Mouse (Mus musculus): ENCODE data around the gene Npepps. TPM values are rescaled to one million over a fixed set of nuclear protein-coding genes. Genes with fewer than 3 reads are reported as not detected.
A peak's percentile ranks its signal among the peaks of the same experiment; 100 is the strongest.

Npepps gene
- polyA plus RNA-seq, 1 experiment, result 102 TPM

GRCm38 (mm10) chr11:97246510-97247159 is 33.8 kb downstream of the Npepps start:
- no peak for TF ChIP-seq POLR2A (IDR thresholded peaks at IDR 0.05; ENCODE audit: borderline replicate concordance, low read depth, low read length)
- TF ChIP-seq CTCF (IDR thresholded peaks at IDR 0.05; ENCODE audit: low read depth, low read length), result no peak
- H3K4me3 ChIP-seq (ENCODE audit: insufficient read depth, low read length), result no peak overlapping the region
- peaks cover 9% of the 10 kb centered on the region for H3K4me1 ChIP-seq (ENCODE audit: control insufficient read depth, insufficient read depth, low read length)
- no peak overlapping the region for H3K27ac ChIP-seq (ENCODE audit: insufficient read depth, low read depth, low read length)

- TF ChIP-seq POLR2A (IDR thresholded peaks at IDR 0.05; ENCODE audit: borderline replicate concordance, low read depth, low read length) (no peak), CTCF (IDR thresholded peaks at IDR 0.05; ENCODE audit: low read depth, low read length) (no peak)
- peaks cover 9% of the 10 kb centered on the region for H3K4me1 ChIP-seq (ENCODE audit: control insufficient read depth, insufficient read depth, low read length)
- no peak overlapping the region for H3K4me3 ChIP-seq (ENCODE audit: insufficient read depth, low read length)
- no peak overlapping the region for H3K27ac ChIP-seq (ENCODE audit: insufficient read depth, low read depth, low read length)
These were observed 39.1 kb downstream of the Npepps start for GRCm38 (mm10) chr11:97241321-97241720.

GRCm38 (mm10) chr11:97237976-97238375 is 42.5 kb downstream of the Npepps start:
- Histone ChIP-seq H3K4me1 (ENCODE audit: control insufficient read depth, insufficient read depth, low read length) (peaks cover 4% of the 10 kb centered on the region; the same call in 1 of the 2 replicates), H3K27ac (ENCODE audit: insufficient read depth, low read depth, low read length) (no peak overlapping the region), H3K4me3 (ENCODE audit: insufficient read depth, low read length) (no peak overlapping the region)
- TF ChIP-seq POLR2A (IDR thresholded peaks at IDR 0.05; ENCODE audit: borderline replicate concordance, low read depth, low read length), result no peak

GRCm38 (mm10) chr11:97232436-97232835 is 48.0 kb downstream of the Npepps start:
- H3K4me1 ChIP-seq (ENCODE audit: control insufficient read depth, insufficient read depth, low read length), result peaks cover 13% of the 10 kb centered on the region
- no peak overlapping the region for H3K27ac ChIP-seq (ENCODE audit: insufficient read depth, low read depth, low read length)
- H3K4me3 ChIP-seq (ENCODE audit: insufficient read depth, low read length), result no peak overlapping the region
- TF ChIP-seq POLR2A (IDR thresholded peaks at IDR 0.05; ENCODE audit: borderline replicate concordance, low read depth, low read length) (no peak), CTCF (IDR thresholded peaks at IDR 0.05; ENCODE audit: low read depth, low read length) (no peak)

- H3K27ac ChIP-seq (ENCODE audit: insufficient read depth, low read depth, low read length), result peak overlapping the region; percentile 61
- H3K4me3 ChIP-seq (ENCODE audit: insufficient read depth, low read length), result no peak overlapping the region
- no peak for TF ChIP-seq POLR2A (IDR thresholded peaks at IDR 0.05; ENCODE audit: borderline replicate concordance, low read depth, low read length)
- TF ChIP-seq CTCF (IDR thresholded peaks at IDR 0.05; ENCODE audit: low read depth, low read length), result no peak
- peaks cover 13% of the 10 kb centered on the region for H3K4me1 ChIP-seq (ENCODE audit: control insufficient read depth, insufficient read depth, low read length)
These were observed 51.0 kb downstream of the Npepps start for GRCm38 (mm10) chr11:97229396-97229795.

GRCm38 (mm10) chr11:97228985-97229384 is 51.5 kb downstream of the Npepps start:
- no peak overlapping the region for H3K4me3 ChIP-seq (ENCODE audit: insufficient read depth, low read length)
- TF ChIP-seq CTCF (IDR thresholded peaks at IDR 0.05; ENCODE audit: low read depth, low read length) (no peak), POLR2A (IDR thresholded peaks at IDR 0.05; ENCODE audit: borderline replicate concordance, low read depth, low read length) (no peak)

GRCm38 (mm10) chr11:97226131-97226530 is 54.3 kb downstream of the Npepps start:
- Histone ChIP-seq H3K4me3 (ENCODE audit: insufficient read depth, low read length) (no peak overlapping the region), H3K4me1 (ENCODE audit: control insufficient read depth, insufficient read depth, low read length) (peaks cover 16% of the 10 kb centered on the region), H3K27ac (ENCODE audit: insufficient read depth, low read depth, low read length) (no peak overlapping the region)
- TF ChIP-seq CTCF (IDR thresholded peaks at IDR 0.05; ENCODE audit: low read depth, low read length), result no peak
- no peak for TF ChIP-seq POLR2A (IDR thresholded peaks at IDR 0.05; ENCODE audit: borderline replicate concordance, low read depth, low read length)

More at GRCm38 (mm10) chr11:97228985-97229384, 51.5 kb downstream of the Npepps start:
- Histone ChIP-seq H3K4me1 (ENCODE audit: control insufficient read depth, insufficient read depth, low read length) (peaks cover 13% of the 10 kb centered on the region), H3K27ac (ENCODE audit: insufficient read depth, low read depth, low read length) (peak overlapping the region; percentile 61)

GRCm38 (mm10) chr11:97223485-97223884 is 57.0 kb downstream of the Npepps start:
- TF ChIP-seq CTCF (IDR thresholded peaks at IDR 0.05; ENCODE audit: low read depth, low read length) (no peak), POLR2A (IDR thresholded peaks at IDR 0.05; ENCODE audit: borderline replicate concordance, low read depth, low read length) (no peak)
- H3K4me1 ChIP-seq (ENCODE audit: control insufficient read depth, insufficient read depth, low read length), result peaks cover 6% of the 10 kb centered on the region
- H3K4me3 ChIP-seq (ENCODE audit: insufficient read depth, low read length), result no peak overlapping the region
- H3K27ac ChIP-seq (ENCODE audit: insufficient read depth, low read depth, low read length), result no peak overlapping the region

GRCm38 (mm10) chr11:97221611-97222010 is 58.8 kb downstream of the Npepps start:
- TF ChIP-seq POLR2A (IDR thresholded peaks at IDR 0.05; ENCODE audit: borderline replicate concordance, low read depth, low read length), result no peak
- no peak for TF ChIP-seq CTCF (IDR thresholded peaks at IDR 0.05; ENCODE audit: low read depth, low read length)
- Histone ChIP-seq H3K4me3 (ENCODE audit: insufficient read depth, low read length) (no peak overlapping the region), H3K27ac (ENCODE audit: insufficient read depth, low read depth, low read length) (peak overlapping the region; percentile 43), H3K4me1 (ENCODE audit: control insufficient read depth, insufficient read depth, low read length) (peaks cover 6% of the 10 kb centered on the region)

GRCm38 (mm10) chr11:97220211-97220610 is 60.2 kb downstream of the Npepps start:
- no peak overlapping the region for H3K27ac ChIP-seq (ENCODE audit: insufficient read depth, low read depth, low read length)
- peaks cover 6% of the 10 kb centered on the region for H3K4me1 ChIP-seq (ENCODE audit: control insufficient read depth, insufficient read depth, low read length)
- H3K4me3 ChIP-seq (ENCODE audit: insufficient read depth, low read length), result no peak overlapping the region
- TF ChIP-seq POLR2A (IDR thresholded peaks at IDR 0.05; ENCODE audit: borderline replicate concordance, low read depth, low read length) (no peak), CTCF (IDR thresholded peaks at IDR 0.05; ENCODE audit: low read depth, low read length) (no peak)

All from bone marrow macrophage, adult 2 months (primary cell).